Mouse (Mus musculus) neural tube, embryonic 14.5 days (tissue): ENCODE measurements around the gene Zfp120. TPM values are rescaled to one million over a fixed set of nuclear protein-coding genes. Genes with fewer than 3 reads are reported as not detected.
"Not testable (repeated sequence)": the region's sequence is repeated elsewhere in the genome, so short reads cannot be mapped to it uniquely, and the experiment has no call there.

ENCODE experiments used
- ATAC-seq: fragments of 200-750 bp; cut with Nextera tagmentation; 2 replicates; pipeline ENCODE4 v1.8.0; 2017; ENCODE audit warnings: low read depth, mild to moderate bottlenecking, moderate TSS enrichment, moderate library complexity
- H3K27ac ChIP-seq: fragments of 300-500 bp; sonication (generic); 2 replicates; pipeline ENCODE4 v1.5.1; 2014; ENCODE audit warnings: low read depth, mild to moderate bottlenecking, control low read depth, low read length, moderate library complexity, mixed read lengths
- H3K27me3 ChIP-seq: fragments of 300-500 bp; sonication (generic); 2 replicates; pipeline ENCODE4 v1.6.1; 2014; ENCODE audit warnings: low read length; ENCODE audit not compliant: control insufficient read depth, insufficient read depth
- H3K36me3 ChIP-seq: fragments of 300-500 bp; sonication (generic); 2 replicates; pipeline ENCODE4 v1.6.1; 2014; ENCODE audit warnings: low read length, mixed read lengths; ENCODE audit not compliant: control insufficient read depth, insufficient read depth
- H3K4me1 ChIP-seq: fragments of 300-500 bp; sonication (generic); 2 replicates; pipeline ENCODE4 v1.6.1; 2014; ENCODE audit warnings: low read length; ENCODE audit not compliant: control insufficient read depth, insufficient read depth
- H3K4me2 ChIP-seq: fragments of 300-500 bp; sonication (generic); 2 replicates; pipeline ENCODE4 v1.6.1; 2014; ENCODE audit warnings: mild to moderate bottlenecking, low read depth, low read length, control low read depth
- H3K4me3 ChIP-seq: fragments of 300-500 bp; sonication (generic); 2 replicates; pipeline ENCODE4 v1.5.1; 2014; ENCODE audit warnings: low read depth, low read length, control low read depth, mixed read lengths
- H3K9ac ChIP-seq: fragments of 300-500 bp; sonication (generic); replicated peaks from 2 replicates; pipeline ENCODE4 v1.6.1; 2014; ENCODE audit warnings: low read depth, mild to moderate bottlenecking, control low read depth, low read length, mixed read lengths
- H3K9me3 ChIP-seq: fragments of 300-500 bp; sonication (generic); 2 replicates; pipeline ENCODE4 v1.6.1; 2016; ENCODE audit warnings: low read length; ENCODE audit not compliant: control insufficient read depth
- whole genome bisulfite sequencing: fragments of 180-500 bp; shearing (Covaris S2); extraction: QIAGEN DNeasy Blood & Tissue Kit; methylation state at CpG from one replicate; pipeline ENCODE4 v1.1.7; 2014; 5-methylcytosine and 5-hydroxymethylcytosine counted together
- polyA plus RNA-seq: library from polyadenylated mRNA; unstranded; fragments of >200 nt; fragmentation: Nextera tagmentation; extraction: Ambion mirVana; gene quantifications from 2 replicates; pipeline ENCODE4 v1.2.1, GENCODE M21; 2014

Zfp120 gene
- polyA plus RNA-seq, 1 experiment from 2014 or later, result 14.2 TPM

DNA sequence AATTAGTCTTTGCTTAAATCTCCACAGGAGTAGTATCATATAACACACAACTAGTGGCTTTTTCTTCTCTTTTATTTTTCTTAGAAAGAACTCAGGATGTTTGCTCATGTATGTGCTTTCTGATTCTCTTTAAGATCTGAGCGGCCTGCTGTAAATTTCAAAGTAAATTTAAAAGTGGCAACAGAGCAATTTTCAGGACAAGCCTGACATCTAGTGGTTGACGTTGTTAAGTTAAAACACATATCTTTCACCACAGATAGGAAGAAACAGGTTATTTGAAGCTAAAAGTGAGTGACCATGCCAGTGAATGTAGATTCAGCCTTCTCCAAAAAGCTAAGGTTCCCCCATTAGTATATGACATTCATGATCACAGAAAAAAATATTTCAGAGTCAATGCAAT lies 36.9 kb downstream of the Zfp120 start:
- not testable (repeated sequence) for H3K9me3 ChIP-seq, H3K4me3 ChIP-seq, H3K4me2 ChIP-seq, H3K27me3 ChIP-seq, H3K36me3 ChIP-seq, H3K9ac ChIP-seq, H3K27ac ChIP-seq, H3K4me1 ChIP-seq
- peak; percentile 74 for ATAC-seq
- WGBS, result 24% methylated on average over 2 of the region's 2 CpGs

Other genes with a start within 250 kb of the Zfp120 start
- not detected in 2 replicates for gene Gm10770, start 43.0 kb upstream of the Zfp120 start, polyA plus RNA-seq
- not detected in 2 replicates for gene Gm14139, start 45.0 kb upstream of the Zfp120 start, polyA plus RNA-seq
- 11.7 and 13.1 TPM in 2 replicates for gene Zfp937, start 81.4 kb upstream of the Zfp120 start, polyA plus RNA-seq
- 2.0 and 2.7 TPM in 2 replicates for gene Gm21994, start 118.9 kb upstream of the Zfp120 start, polyA plus RNA-seq
- 0.10 and 0.13 TPM in 2 replicates for gene Gm14124, start 120.8 kb upstream of the Zfp120 start, polyA plus RNA-seq
- 1.5 TPM in 1 of 2 replicates, not detected in the other for gene Gm10130, start 187.0 kb upstream of the Zfp120 start, polyA plus RNA-seq
- gene 3300002I08Rik, start 226.1 kb upstream of the Zfp120 start, polyA plus RNA-seq, result 16.9 and 20.0 TPM in 2 replicates